Mouse (Mus musculus) liver, embryonic 14.5 days (tissue): Measurements from ENCODE around the gene Wipf3. TPM values are rescaled to one million over a fixed set of nuclear protein-coding genes. Genes with fewer than 3 reads are reported as not detected.

Experiments
- ATAC-seq: fragments of 200-750 bp; cut with Nextera tagmentation; 2 replicates; pipeline ENCODE4 v1.8.0; 2017; ENCODE audit warnings: moderate number of reproducible peaks, mild to moderate bottlenecking, moderate library complexity; ENCODE audit not compliant: insufficient read depth
- DNase-seq, 3 experiments: peaks; one replicate each; pipeline ENCODE4 v3.0.0-alpha.2; 2012 to 2013; ENCODE audit warnings: low read depth in 3 of 3, low spot score in 3 of 3
- H3K27ac ChIP-seq: fragments of 300-500 bp; sonication (generic); 2 replicates; pipeline ENCODE4 v1.5.1; 2014; ENCODE audit warnings: moderate library complexity, mild to moderate bottlenecking, control low read depth, inconsistent platforms
- H3K27me3 ChIP-seq: fragments of 300-500 bp; sonication (generic); 2 replicates; pipeline ENCODE4 v1.6.1; 2014; ENCODE audit warnings: mild to moderate bottlenecking, low read length, moderate library complexity; ENCODE audit not compliant: control insufficient read depth, insufficient read depth
- H3K36me3 ChIP-seq: fragments of 300-500 bp; sonication (generic); replicated peaks from 2 replicates; pipeline ENCODE4 v1.6.1; 2014; ENCODE audit warnings: low read depth; ENCODE audit not compliant: control insufficient read depth, insufficient read depth
- H3K4me1 ChIP-seq, 2 experiments: fragments of 200-500 bp in 1 of 2; fragments of 300-500 bp in 1 of 2; sonication (generic) in 1 of 2; replicated peaks; 2 replicates each; pipeline ENCODE4 v1.6.1; 2012 to 2014; ENCODE audit warnings: antibody characterized with exemption in 1 of 2, inconsistent platforms in 1 of 2, low read length in 1 of 2; ENCODE audit not compliant: control insufficient read depth in 2 of 2, insufficient read depth in 2 of 2
- H3K4me2 ChIP-seq: fragments of 300-500 bp; sonication (generic); 2 replicates; pipeline ENCODE4 v1.6.1; 2014; ENCODE audit warnings: low read depth, mild to moderate bottlenecking, control low read depth, moderate library complexity
- H3K4me3 ChIP-seq, 2 experiments: fragments of 200-500 bp in 1 of 2; fragments of 300-500 bp in 1 of 2; sonication (generic) in 1 of 2; 2 replicates each; pipeline ENCODE4 v1.5.1; 2012 to 2014; ENCODE audit warnings: low read depth in 2 of 2, low read length in 2 of 2, mild to moderate bottlenecking in 2 of 2, control low read depth in 1 of 2, inconsistent platforms in 1 of 2, moderate library complexity in 1 of 2; ENCODE audit not compliant: insufficient read depth in 1 of 2
- H3K9ac ChIP-seq: fragments of 300-500 bp; sonication (generic); replicated peaks from 2 replicates; pipeline ENCODE4 v1.6.1; 2014; ENCODE audit warnings: mild to moderate bottlenecking, control low read depth, moderate library complexity
- H3K9me3 ChIP-seq: fragments of 300-500 bp; sonication (generic); 2 replicates; pipeline ENCODE4 v1.6.1; 2016; ENCODE audit warnings: low read length, mixed read lengths; ENCODE audit not compliant: control insufficient read depth
- CTCF ChIP-seq: IDR thresholded peaks from 2 replicates; pipeline ENCODE4 v1.5.1; 2016; ENCODE audit warnings: antibody characterized with exemption, low read depth, control low read depth
- EP300 ChIP-seq: IDR thresholded peaks from 2 replicates; pipeline ENCODE4 v1.6.1; 2016; ENCODE audit warnings: antibody characterized with exemption, low read depth
- WGBS: fragments of 180-500 bp; shearing (Covaris S2); extraction: QIAGEN DNeasy Blood & Tissue Kit; methylation state at CpG from one replicate; pipeline ENCODE4 v1.1.7; 2014; ENCODE audit not compliant: insufficient replicate concordance; 5-methylcytosine and 5-hydroxymethylcytosine counted together
- polyA plus RNA-seq, 2 experiments: library from polyadenylated mRNA; depleted of rRNA in 1 of 2; stranded (reverse) in 1 of 2; unstranded in 1 of 2; fragments of >200 nt; fragmentation: Nextera tagmentation in 1 of 2; extraction: Ambion mirVana in 1 of 2; gene quantifications; 2 replicates each; pipeline versions ENCODE4 v1.2.1 to v1.2.3; 2012 to 2014

Gene Wipf3
- polyA plus RNA-seq, 2 experiments, result 0.09 to 0.19 TPM

GRCm38 (mm10) chr6:54535485-54535884, 106.1 kb downstream of the Wipf3 start:
- H3K27ac ChIP-seq, result no peak overlapping the region
- H3K9ac ChIP-seq, result no peak overlapping the region
- no peaks in the 10 kb centered on the region for H3K27me3 ChIP-seq
- DNase-seq, result no peak
- H3K36me3 ChIP-seq, result no peaks in the 10 kb centered on the region
- H3K9me3 ChIP-seq, result no peaks in the 10 kb centered on the region
- ATAC-seq, result no peak
- H3K4me1 ChIP-seq, result no peaks in the 10 kb centered on the region
- 67% methylated on average over 4 of the region's 4 CpGs for WGBS
- TF ChIP-seq EP300 (no peak), CTCF (no peak)
- no peak overlapping the region for H3K4me3 ChIP-seq
- H3K4me2 ChIP-seq, result no peak overlapping the region

- no peaks in the 10 kb centered on the region for H3K27me3 ChIP-seq
- no peak overlapping the region for H3K4me2 ChIP-seq
- no peaks in the 10 kb centered on the region for H3K4me1 ChIP-seq
- no peak overlapping the region for H3K27ac ChIP-seq
- WGBS, result 58% methylated on average over 7 of the region's 7 CpGs
- DNase-seq (no peak), ATAC-seq (no peak)
- H3K9me3 ChIP-seq, result no peaks in the 10 kb centered on the region
- TF ChIP-seq EP300, result no peak
- no peak for TF ChIP-seq CTCF
- no peak overlapping the region for H3K9ac ChIP-seq
- no peak overlapping the region for H3K4me3 ChIP-seq
- no peaks in the 10 kb centered on the region for H3K36me3 ChIP-seq
These were observed 107.7 kb downstream of the Wipf3 start for GRCm38 (mm10) chr6:54537053-54537452.

GRCm38 (mm10) chr6:54538773-54539173, 109.4 kb downstream of the Wipf3 start:
- no peak for ATAC-seq
- H3K4me3 ChIP-seq, result no peak overlapping the region
- no peaks in the 10 kb centered on the region for H3K4me1 ChIP-seq
- no peaks in the 10 kb centered on the region for H3K27me3 ChIP-seq
- no peak for DNase-seq
- H3K36me3 ChIP-seq, result no peaks in the 10 kb centered on the region
- no peak overlapping the region for H3K27ac ChIP-seq
- no peaks in the 10 kb centered on the region for H3K9me3 ChIP-seq
- TF ChIP-seq CTCF, result no peak
- no peak for TF ChIP-seq EP300
- no peak overlapping the region for H3K9ac ChIP-seq
- H3K4me2 ChIP-seq, result no peak overlapping the region
- WGBS, result 65% methylated on average over 3 of the region's 3 CpGs

- H3K27ac ChIP-seq, result no peak overlapping the region
- WGBS, result 78% methylated on average over 7 of the region's 7 CpGs
- no peak for ATAC-seq
These were observed 110.0 kb downstream of the Wipf3 start for GRCm38 (mm10) chr6:54539396-54539795.

GRCm38 (mm10) chr6:54540252-54540887, 111.0 kb downstream of the Wipf3 start:
- 64% methylated on average over 9 of the region's 9 CpGs for WGBS

More at GRCm38 (mm10) chr6:54539396-54539795, 110.0 kb downstream of the Wipf3 start:
- no peaks in the 10 kb centered on the region for H3K36me3 ChIP-seq
- H3K4me2 ChIP-seq, result no peak overlapping the region
- H3K4me1 ChIP-seq, result no peaks in the 10 kb centered on the region
- H3K9ac ChIP-seq, result no peak overlapping the region
- no peaks in the 10 kb centered on the region for H3K27me3 ChIP-seq
- no peak overlapping the region for H3K4me3 ChIP-seq
- TF ChIP-seq CTCF (no peak), EP300 (no peak)
- no peak for DNase-seq
- no peaks in the 10 kb centered on the region for H3K9me3 ChIP-seq

More at GRCm38 (mm10) chr6:54540252-54540887, 111.0 kb downstream of the Wipf3 start:
- no peaks in the 10 kb centered on the region for H3K27me3 ChIP-seq
- H3K9me3 ChIP-seq, result no peaks in the 10 kb centered on the region
- no peak overlapping the region for H3K27ac ChIP-seq
- no peak overlapping the region for H3K4me3 ChIP-seq
- no peak for ATAC-seq
- no peaks in the 10 kb centered on the region for H3K4me1 ChIP-seq
- H3K36me3 ChIP-seq, result no peaks in the 10 kb centered on the region
- no peak for TF ChIP-seq EP300
- TF ChIP-seq CTCF, result no peak
- DNase-seq, result no peak
- no peak overlapping the region for H3K9ac ChIP-seq
- no peak overlapping the region for H3K4me2 ChIP-seq
